Comparison of ENCODE assay signal across 21 mouse cellular contexts in genomic region chr6:5429982-5430550, GRCm38 (mm10). TPM values are rescaled to one million over a fixed set of nuclear protein-coding genes. Genes with fewer than 3 reads are reported as not detected.
DNase-seq lines count a peak whose midpoint lies in the region; ATAC-seq and TF ChIP-seq lines count a peak whose summit lies in the region.
"Had no signal": no experiment of that assay in that cellular context is flagged by ENCODE, and none has a peak within 500 bp of the region (broad histone marks: within the 10 kb centered on the region; RNA-seq: fewer than 3 reads in every experiment).

No protein-coding gene starts in this region.

- no peaks in the 10 kb centered on the region for H3K36me3 ChIP-seq in kidney, embryonic 14.5 days (ENCODE audit: control insufficient read depth, insufficient read depth, low read length)
- no peaks in the 10 kb centered on the region for H3K36me3 ChIP-seq in MEL (ENCODE audit: control insufficient read depth in 1 of 2, insufficient read depth in 2 of 2, low read length in 2 of 2)
- H3K36me3 ChIP-seq: G1E; heart, embryonic 15.5 days; hindbrain, embryonic 10.5 days had no signal

- no peaks in the 10 kb centered on the region for H3K9me3 ChIP-seq in kidney, embryonic 14.5 days (ENCODE audit: control insufficient read depth, low read length)
- H3K9me3 ChIP-seq in MEL (replicated peaks; ENCODE audit: insufficient read depth, low read length): no peaks in the 10 kb centered on the region
- H3K9me3 ChIP-seq: embryonic facial prominence, embryonic 10.5 days; forebrain, embryonic 13.5 days; G1E; heart, embryonic 15.5 days; hindbrain, embryonic 10.5 days had no signal

- no peak overlapping the region for H3K27ac ChIP-seq in kidney, embryonic 14.5 days (ENCODE audit: low read depth, low read length)
- no peak overlapping the region for H3K27ac ChIP-seq in MEL (ENCODE audit: control insufficient read depth, low read depth, low read length)
- H3K27ac ChIP-seq: embryonic facial prominence, embryonic 10.5 days; forebrain, embryonic 13.5 days; heart, adult 2 months; heart, embryonic 15.5 days; hindbrain, embryonic 10.5 days; hindbrain, embryonic 14.5 days had no signal

- no peak for TF ChIP-seq CTCF in MEL (IDR thresholded peaks at IDR 0.05 in 2 of 3, conservative IDR thresholded peaks at IDR 0.05 in 1 of 3; ENCODE audit: control insufficient read depth in 1 of 3, insufficient read depth in 1 of 3, low read depth in 2 of 3, low read length in 3 of 3, poor library complexity in 1 of 3, severe bottlenecking in 1 of 3)

- TF ChIP-seq POLR2A in MEL (IDR thresholded peaks at IDR 0.05; ENCODE audit: control insufficient read depth in 1 of 2, insufficient read depth in 1 of 2, low read depth in 1 of 2, low read length in 2 of 2, poor library complexity in 1 of 2): no peak

- peak; percentile 27 for DNase-seq in kidney, adult 11 months
- no peak for DNase-seq in kidney, postnatal 4 days
- peak; percentile 13 for DNase-seq in kidney, postnatal 14 days
- no peak for DNase-seq in MEL (ENCODE audit: low read depth, low spot score)
- no peak for DNase-seq in heart, postnatal 25 days (ENCODE audit: low spot score)
- no peak for DNase-seq in cerebellum, postnatal 25 days
- DNase-seq: adrenal gland, adult 8-10 months; adrenal gland, postnatal 36 days; cerebellum, adult 2 months; forebrain, postnatal 0 days; gastrocnemius, postnatal 14 days; heart, adult 2 months; heart, postnatal 14 days had no signal

- TF ChIP-seq EP300 in MEL (IDR thresholded peaks at IDR 0.05; ENCODE audit: low read depth in 1 of 2, low read length in 2 of 2): no peak

- intact Hi-C loops in heart, postnatal 25 days (cut with DNase I): no loop called here

- H3K4me2 ChIP-seq in kidney, embryonic 14.5 days (replicated peaks; ENCODE audit: low read depth, low read length): no peak overlapping the region
- H3K4me2 ChIP-seq: forebrain, embryonic 13.5 days; heart, embryonic 11.5 days; heart, embryonic 15.5 days; hindbrain, embryonic 14.5 days had no signal

- no peak overlapping the region for H3K9ac ChIP-seq in kidney, embryonic 14.5 days (ENCODE audit: low read depth, low read length)
- H3K9ac ChIP-seq in MEL (ENCODE audit: control insufficient read depth, low read depth, low read length, poor library complexity, severe bottlenecking): no peak overlapping the region
- H3K9ac ChIP-seq: forebrain, embryonic 13.5 days; forebrain, postnatal 0 days; heart, embryonic 15.5 days; hindbrain, embryonic 14.5 days had no signal

- WGBS in kidney, embryonic 14.5 days: 94% methylated on average over 4 of the region's 4 CpGs

- H3K79me2 ChIP-seq in MEL (ENCODE audit: control insufficient read depth, insufficient read depth, low read length, poor library complexity): no peaks in the 10 kb centered on the region

- no peak for TF ChIP-seq RAD21 in MEL (IDR thresholded peaks at IDR 0.05; ENCODE audit: low read depth, low read length)

- H3K27me3 ChIP-seq in kidney, embryonic 14.5 days (ENCODE audit: control insufficient read depth, insufficient read depth, low read length): no peaks in the 10 kb centered on the region
- no peaks in the 10 kb centered on the region; a peak in 3 of 4 replicates for H3K27me3 ChIP-seq in MEL (ENCODE audit: control insufficient read depth in 1 of 2, insufficient read depth in 2 of 2, low read length in 2 of 2)
- H3K27me3 ChIP-seq: heart, embryonic 15.5 days had no signal

- H3K4me3 ChIP-seq in kidney, embryonic 14.5 days (ENCODE audit: low read length): no peak overlapping the region
- no peak overlapping the region for H3K4me3 ChIP-seq in MEL (ENCODE audit: control insufficient read depth in 1 of 2, insufficient read depth in 1 of 2, low read depth in 2 of 2, low read length in 2 of 2)
- H3K4me3 ChIP-seq: embryonic facial prominence, embryonic 10.5 days; forebrain, embryonic 13.5 days; heart, adult 2 months; heart, embryonic 15.5 days; hindbrain, embryonic 10.5 days had no signal

- no peaks in the 10 kb centered on the region for H3K4me1 ChIP-seq in kidney, embryonic 14.5 days (ENCODE audit: control insufficient read depth, insufficient read depth, low read length)
- no peaks in the 10 kb centered on the region for H3K4me1 ChIP-seq in MEL (ENCODE audit: control insufficient read depth in 1 of 2, insufficient read depth in 2 of 2, low read length in 2 of 2)
- H3K4me1 ChIP-seq: embryonic facial prominence, embryonic 10.5 days; heart, embryonic 15.5 days; hindbrain, embryonic 10.5 days had no signal

- no peak for ATAC-seq in kidney, embryonic 14.5 days (ENCODE audit: low FRiP score, low TSS enrichment)
- ATAC-seq: forebrain, embryonic 13.5 days; forebrain, postnatal 0 days had no signal

TF ChIP-seq in MEL, 35 proteins besides CTCF, POLR2A, EP300 and RAD21:
- no peak for TF ChIP-seq ZNF384 (IDR thresholded peaks at IDR 0.05; ENCODE audit: low read depth, low read length)
- peak; percentile 99 for TF ChIP-seq MAFK (IDR thresholded peaks at IDR 0.05; ENCODE audit: borderline replicate concordance, low read depth, low read length)

RNA-seq across cellular contexts. Expression of gene Asb4, which starts 46.9 kb away (rescaled TPM):
- 32.3 and 40.6 TPM in 2 replicates for polyA plus RNA-seq in kidney, embryonic 14.5 days (2014; fragmentation: Nextera tagmentation; extraction: Ambion mirVana)
- not detected in 2 replicates for total RNA-seq in MEL (2012; rRNA removed)
- not detected for polyA plus RNA-seq in MEL (2012; ENCODE audit: insufficient read depth in 1 of 2, insufficient read length in 2 of 2, low read depth in 1 of 2, low replicate concordance in 2 of 2, missing spikeins in 1 of 2)
- 1 to 10 TPM; 6.2 to 9.7 TPM for total RNA-seq in heart, postnatal 25 days (2021)
- total RNA-seq: G1E had no signal

Comparison
In these comparisons a context has a peak if more than half of its experiments do, and no peak if none do; other contexts are left out.
1. DNase-seq: peak in kidney, adult 11 months (single experiment) and kidney, postnatal 14 days (single experiment); none in kidney, postnatal 4 days (0 of 2), MEL (single experiment), heart, postnatal 25 days (single experiment) and cerebellum, postnatal 25 days (0 of 2).